Mouse (Mus musculus): ENCODE results near the gene Tbc1d24. TPM values are rescaled to one million over a fixed set of nuclear protein-coding genes. Genes with fewer than 3 reads are reported as not detected.

Gene Tbc1d24
- total RNA-seq (2017), result 0.68 to 1.0 TPM (median 0.96 TPM) in 3 replicates

GRCm38 (mm10) chr17:24205284-24205888, at the start of gene Tbc1d24:
Gene Tbc1d24 (minus strand): TSS chr17:24205562.
- ATAC-seq (replicated peaks; ENCODE audit: insufficient number of reproducible peaks, low FRiP score, low TSS enrichment, poor library complexity, severe bottlenecking), result peak; percentile 28; the same call in 1 of the 2 replicates

- ATAC-seq (replicated peaks; ENCODE audit: insufficient number of reproducible peaks, low FRiP score, low TSS enrichment, poor library complexity, severe bottlenecking), result no peak
Observed at GRCm38 (mm10) chr17:24252329-24252728, 47.0 kb upstream of the Tbc1d24 start.

GRCm38 (mm10) chr17:24251320-24252069, 46.1 kb upstream of the Tbc1d24 start, which contains the start of gene Ccnf:
Gene Ccnf (minus strand): TSS chr17:24251484.
- peak; percentile 100 for ATAC-seq (replicated peaks; ENCODE audit: insufficient number of reproducible peaks, low FRiP score, low TSS enrichment, poor library complexity, severe bottlenecking)

GRCm38 (mm10) chr17:24250988-24251319, 45.6 kb upstream of the Tbc1d24 start:
- ATAC-seq (replicated peaks; ENCODE audit: insufficient number of reproducible peaks, low FRiP score, low TSS enrichment, poor library complexity, severe bottlenecking), result no peak

GRCm38 (mm10) chr17:24248641-24249040, 43.3 kb upstream of the Tbc1d24 start:
- ATAC-seq (replicated peaks; ENCODE audit: insufficient number of reproducible peaks, low FRiP score, low TSS enrichment, poor library complexity, severe bottlenecking), result no peak

GRCm38 (mm10) chr17:24244061-24244460, 38.7 kb upstream of the Tbc1d24 start:
- no peak for ATAC-seq (replicated peaks; ENCODE audit: insufficient number of reproducible peaks, low FRiP score, low TSS enrichment, poor library complexity, severe bottlenecking)

GRCm38 (mm10) chr17:24243311-24243969, 38.1 kb upstream of the Tbc1d24 start:
- peak; percentile 52; the same call in 1 of the 2 replicates for ATAC-seq (replicated peaks; ENCODE audit: insufficient number of reproducible peaks, low FRiP score, low TSS enrichment, poor library complexity, severe bottlenecking)

GRCm38 (mm10) chr17:24236921-24237320, 31.6 kb upstream of the Tbc1d24 start:
- no peak for ATAC-seq (replicated peaks; ENCODE audit: insufficient number of reproducible peaks, low FRiP score, low TSS enrichment, poor library complexity, severe bottlenecking)

GRCm38 (mm10) chr17:24236479-24236878, 31.1 kb upstream of the Tbc1d24 start:
- ATAC-seq (replicated peaks; ENCODE audit: insufficient number of reproducible peaks, low FRiP score, low TSS enrichment, poor library complexity, severe bottlenecking), result no peak

GRCm38 (mm10) chr17:24227941-24228340, 22.6 kb upstream of the Tbc1d24 start:
- no peak for ATAC-seq (replicated peaks; ENCODE audit: insufficient number of reproducible peaks, low FRiP score, low TSS enrichment, poor library complexity, severe bottlenecking)

GRCm38 (mm10) chr17:24226721-24227120, 21.4 kb upstream of the Tbc1d24 start:
- no peak for ATAC-seq (replicated peaks; ENCODE audit: insufficient number of reproducible peaks, low FRiP score, low TSS enrichment, poor library complexity, severe bottlenecking)

- no peak for ATAC-seq (replicated peaks; ENCODE audit: insufficient number of reproducible peaks, low FRiP score, low TSS enrichment, poor library complexity, severe bottlenecking)
Observed at GRCm38 (mm10) chr17:24225851-24226250, 20.5 kb upstream of the Tbc1d24 start.

- ATAC-seq (replicated peaks; ENCODE audit: insufficient number of reproducible peaks, low FRiP score, low TSS enrichment, poor library complexity, severe bottlenecking), result no peak
Observed at GRCm38 (mm10) chr17:24224741-24225140, 19.4 kb upstream of the Tbc1d24 start.

GRCm38 (mm10) chr17:24223513-24223912, 18.2 kb upstream of the Tbc1d24 start:
- ATAC-seq (replicated peaks; ENCODE audit: insufficient number of reproducible peaks, low FRiP score, low TSS enrichment, poor library complexity, severe bottlenecking), result no peak

GRCm38 (mm10) chr17:24222653-24223052, 17.3 kb upstream of the Tbc1d24 start:
- no peak for ATAC-seq (replicated peaks; ENCODE audit: insufficient number of reproducible peaks, low FRiP score, low TSS enrichment, poor library complexity, severe bottlenecking)

GRCm38 (mm10) chr17:24220435-24221411, 15.4 kb upstream of the Tbc1d24 start, which contains the start of gene Tedc2:
Gene Tedc2 (minus strand): TSS chr17:24220851.
- peak; percentile 97 for ATAC-seq (replicated peaks; ENCODE audit: insufficient number of reproducible peaks, low FRiP score, low TSS enrichment, poor library complexity, severe bottlenecking)

GRCm38 (mm10) chr17:24216836-24217235, 11.5 kb upstream of the Tbc1d24 start:
- ATAC-seq (replicated peaks; ENCODE audit: insufficient number of reproducible peaks, low FRiP score, low TSS enrichment, poor library complexity, severe bottlenecking), result no peak

- ATAC-seq (replicated peaks; ENCODE audit: insufficient number of reproducible peaks, low FRiP score, low TSS enrichment, poor library complexity, severe bottlenecking), result no peak
Observed at GRCm38 (mm10) chr17:24213186-24213585, 7.8 kb upstream of the Tbc1d24 start.

Data from monocyte, adult 5-6 weeks (primary cell).